Mouse (Mus musculus) neural tube, embryonic 12.5 days (tissue): ENCODE data around the gene Phactr4. TPM values are rescaled to one million over a fixed set of nuclear protein-coding genes. Genes with fewer than 3 reads are reported as not detected.

Experiments used
- ATAC-seq: fragments of 200-750 bp; cut with Nextera tagmentation; 2 replicates; pipeline ENCODE4 v1.8.0; 2017; ENCODE audit warnings: low read depth, mild to moderate bottlenecking, moderate TSS enrichment, moderate library complexity; ENCODE audit not compliant: low FRiP score
- H3K27ac ChIP-seq: fragments of 300-500 bp; sonication (generic); 2 replicates; pipeline ENCODE4 v1.5.1; 2016
- H3K27me3 ChIP-seq: fragments of 300-500 bp; sonication (generic); replicated peaks from 2 replicates; pipeline ENCODE4 v1.6.1; 2016; ENCODE audit warnings: mild to moderate bottlenecking
- H3K36me3 ChIP-seq: fragments of 300-500 bp; sonication (generic); 2 replicates; pipeline ENCODE4 v1.6.1; 2016; ENCODE audit warnings: mild to moderate bottlenecking
- H3K4me1 ChIP-seq: fragments of 300-500 bp; sonication (generic); 2 replicates; pipeline ENCODE4 v1.6.1; 2016
- H3K4me2 ChIP-seq: fragments of 300-500 bp; sonication (generic); replicated peaks from 2 replicates; pipeline ENCODE4 v1.6.1; 2016; ENCODE audit warnings: mild to moderate bottlenecking
- H3K4me3 ChIP-seq: fragments of 300-500 bp; sonication (generic); 2 replicates; pipeline ENCODE4 v1.5.1; 2016
- H3K9ac ChIP-seq: fragments of 300-500 bp; sonication (generic); 2 replicates; pipeline ENCODE4 v1.6.1; 2016; ENCODE audit warnings: mild to moderate bottlenecking
- H3K9me3 ChIP-seq: fragments of 300-500 bp; sonication (generic); 2 replicates; pipeline ENCODE4 v1.6.1; 2016; ENCODE audit warnings: mild to moderate bottlenecking
- WGBS: fragments of 180-500 bp; shearing (Covaris S2); methylation state at CpG from one replicate; pipeline ENCODE4 v1.1.7; 2016; 5-methylcytosine and 5-hydroxymethylcytosine counted together
- polyA plus RNA-seq: library from polyadenylated mRNA; unstranded; fragments of >200 nt; fragmentation: Nextera tagmentation; extraction: Ambion mirVana; gene quantifications from 2 replicates; pipeline ENCODE4 v1.2.1, GENCODE M21; 2016

Gene Phactr4
- polyA plus RNA-seq, 1 experiment from 2014 or later = 18.3 TPM

- no peak overlapping the region for H3K9ac ChIP-seq
- H3K27me3 ChIP-seq = no peaks in the 10 kb centered on the region
- 31% methylated on average over 12 of the region's 12 CpGs for WGBS
- peaks cover 45% of the 10 kb centered on the region for H3K36me3 ChIP-seq
- H3K4me3 ChIP-seq = no peak overlapping the region
- H3K9me3 ChIP-seq = no peaks in the 10 kb centered on the region
- no peak overlapping the region for H3K27ac ChIP-seq
- H3K4me2 ChIP-seq = no peak overlapping the region
- no peak for ATAC-seq
- peaks cover 9% of the 10 kb centered on the region; the same call in 1 of the 2 replicates for H3K4me1 ChIP-seq
These were observed 66.1 kb downstream of the Phactr4 start for GRCm38 (mm10) chr4:132356170-132356569.

GRCm38 (mm10) chr4:132355403-132355802 lies 66.9 kb downstream of the Phactr4 start:
- 83% methylated on average over 3 of the region's 3 CpGs for WGBS
- no peak overlapping the region for H3K27ac ChIP-seq
- H3K36me3 ChIP-seq = peaks cover 39% of the 10 kb centered on the region
- no peak for ATAC-seq
- no peak overlapping the region for H3K4me3 ChIP-seq
- H3K27me3 ChIP-seq = no peaks in the 10 kb centered on the region
- peaks cover 9% of the 10 kb centered on the region; the same call in 1 of the 2 replicates for H3K4me1 ChIP-seq
- no peak overlapping the region for H3K4me2 ChIP-seq
- no peaks in the 10 kb centered on the region for H3K9me3 ChIP-seq
- no peak overlapping the region for H3K9ac ChIP-seq

GRCm38 (mm10) chr4:132354571-132354970 lies 67.7 kb downstream of the Phactr4 start:
- H3K9ac ChIP-seq = no peak overlapping the region
- H3K36me3 ChIP-seq = peaks cover 32% of the 10 kb centered on the region
- H3K4me2 ChIP-seq = no peak overlapping the region
- H3K27me3 ChIP-seq = no peaks in the 10 kb centered on the region
- H3K27ac ChIP-seq = no peak overlapping the region
- no peak overlapping the region for H3K4me3 ChIP-seq
- no peaks in the 10 kb centered on the region for H3K9me3 ChIP-seq
- WGBS = 91% methylated on average over 4 of the region's 4 CpGs
- no peak for ATAC-seq
- peaks cover 9% of the 10 kb centered on the region; the same call in 1 of the 2 replicates for H3K4me1 ChIP-seq

GRCm38 (mm10) chr4:132353481-132353885 lies 68.8 kb downstream of the Phactr4 start, which contains the start of gene Rcc1:
Gene Rcc1 (minus strand): TSS chr4:132353605.
- Histone ChIP-seq H3K4me1 (peaks cover 9% of the 10 kb centered on the region; the same call in 1 of the 2 replicates), H3K4me2 (peak within 1 kb of the TSS; percentile 86), H3K4me3 (peak within 1 kb of the TSS; percentile 78), H3K27ac (peak within 1 kb of the TSS; percentile 80), H3K9ac (peak within 1 kb of the TSS; percentile 82), H3K27me3 (no peaks in the 10 kb centered on the region), H3K36me3 (peaks cover 23% of the 10 kb centered on the region), H3K9me3 (no peaks in the 10 kb centered on the region)
- under 1% methylated on average over 31 of the region's 31 CpGs for WGBS
- ATAC-seq = peak; percentile 79

GRCm38 (mm10) chr4:132352739-132353138 lies 69.5 kb downstream of the Phactr4 start:
- no peaks in the 10 kb centered on the region for H3K27me3 ChIP-seq
- no peak for ATAC-seq
- H3K9me3 ChIP-seq = no peaks in the 10 kb centered on the region
- peaks cover 9% of the 10 kb centered on the region; the same call in 1 of the 2 replicates for H3K4me1 ChIP-seq
- WGBS = under 1% methylated on average over 14 of the region's 14 CpGs
- peaks cover 17% of the 10 kb centered on the region for H3K36me3 ChIP-seq
- 0 out of 2 replicates have a peak overlapping the region, but pooled peaks have one; percentile 80 for H3K27ac ChIP-seq
- peak overlapping the region; percentile 86 for H3K4me2 ChIP-seq
- peak overlapping the region; percentile 82 for H3K9ac ChIP-seq
- H3K4me3 ChIP-seq = peak overlapping the region; percentile 78

- Histone ChIP-seq H3K9ac (no peak overlapping the region), H3K4me1 (peaks cover 9% of the 10 kb centered on the region; the same call in 1 of the 2 replicates), H3K36me3 (peaks cover 5% of the 10 kb centered on the region; the same call in 1 of the 2 replicates), H3K4me2 (peak overlapping the region; percentile 86), H3K4me3 (no peak overlapping the region), H3K27ac (no peak overlapping the region), H3K9me3 (no peaks in the 10 kb centered on the region), H3K27me3 (no peaks in the 10 kb centered on the region)
- no peak for ATAC-seq
- 50% methylated on average over 1 of the region's 1 CpGs for WGBS
These were observed 70.9 kb downstream of the Phactr4 start for GRCm38 (mm10) chr4:132351401-132351800.

- H3K4me2 ChIP-seq = no peak overlapping the region
- no peak for ATAC-seq
- no peaks in the 10 kb centered on the region for H3K9me3 ChIP-seq
- H3K4me1 ChIP-seq = peaks cover 9% of the 10 kb centered on the region; the same call in 1 of the 2 replicates
- no peak overlapping the region for H3K27ac ChIP-seq
- 60% methylated on average over 3 of the region's 3 CpGs for WGBS
- H3K36me3 ChIP-seq = no peaks in the 10 kb centered on the region
- no peak overlapping the region for H3K9ac ChIP-seq
- no peaks in the 10 kb centered on the region for H3K27me3 ChIP-seq
- no peak overlapping the region for H3K4me3 ChIP-seq
These were observed 71.4 kb downstream of the Phactr4 start for GRCm38 (mm10) chr4:132350854-132351253.

GRCm38 (mm10) chr4:132350123-132350740 lies 72.1 kb downstream of the Phactr4 start:
- no peak overlapping the region for H3K4me2 ChIP-seq
- H3K4me1 ChIP-seq = peaks cover 9% of the 10 kb centered on the region; the same call in 1 of the 2 replicates
- ATAC-seq = no peak
- no peaks in the 10 kb centered on the region for H3K9me3 ChIP-seq
- 40% methylated on average over 2 of the region's 2 CpGs for WGBS
- H3K36me3 ChIP-seq = no peaks in the 10 kb centered on the region
- H3K27ac ChIP-seq = no peak overlapping the region
- no peaks in the 10 kb centered on the region for H3K27me3 ChIP-seq
- no peak overlapping the region for H3K9ac ChIP-seq
- no peak overlapping the region for H3K4me3 ChIP-seq

GRCm38 (mm10) chr4:132349495-132350122 lies 72.7 kb downstream of the Phactr4 start:
- H3K27ac ChIP-seq = no peak overlapping the region
- H3K36me3 ChIP-seq = no peaks in the 10 kb centered on the region
- H3K9ac ChIP-seq = no peak overlapping the region
- no peak for ATAC-seq
- H3K4me1 ChIP-seq = peaks cover 14% of the 10 kb centered on the region
- WGBS = 59% methylated on average over 3 of the region's 3 CpGs
- no peaks in the 10 kb centered on the region for H3K9me3 ChIP-seq
- H3K27me3 ChIP-seq = no peaks in the 10 kb centered on the region
- H3K4me2 ChIP-seq = no peak overlapping the region
- H3K4me3 ChIP-seq = no peak overlapping the region

GRCm38 (mm10) chr4:132346661-132347060 lies 75.6 kb downstream of the Phactr4 start:
- ATAC-seq = no peak
- Histone ChIP-seq H3K9me3 (no peaks in the 10 kb centered on the region), H3K36me3 (no peaks in the 10 kb centered on the region), H3K4me2 (no peak overlapping the region), H3K4me1 (peaks cover 21% of the 10 kb centered on the region), H3K4me3 (no peak overlapping the region), H3K27me3 (no peaks in the 10 kb centered on the region), H3K9ac (no peak overlapping the region), H3K27ac (no peak overlapping the region)
- 66% methylated on average over 3 of the region's 3 CpGs for WGBS

GRCm38 (mm10) chr4:132346261-132346660 lies 76.0 kb downstream of the Phactr4 start:
- no peak for ATAC-seq
- Histone ChIP-seq H3K4me1 (peaks cover 21% of the 10 kb centered on the region), H3K9me3 (no peaks in the 10 kb centered on the region), H3K36me3 (0 out of 2 replicates have a peak, but pooled peaks cover 2% of the 10 kb centered on the region), H3K4me3 (no peak overlapping the region), H3K4me2 (no peak overlapping the region), H3K9ac (no peak overlapping the region), H3K27me3 (no peaks in the 10 kb centered on the region), H3K27ac (no peak overlapping the region)
- WGBS = 84% methylated on average over 4 of the region's 4 CpGs

GRCm38 (mm10) chr4:132345843-132346212 lies 76.5 kb downstream of the Phactr4 start:
- Histone ChIP-seq H3K4me3 (no peak overlapping the region; the same call in 1 of the 2 replicates), H3K36me3 (0 out of 2 replicates have a peak, but pooled peaks cover 2% of the 10 kb centered on the region), H3K9me3 (no peaks in the 10 kb centered on the region), H3K27me3 (no peaks in the 10 kb centered on the region), H3K4me1 (peaks cover 21% of the 10 kb centered on the region), H3K9ac (no peak overlapping the region), H3K4me2 (no peak overlapping the region), H3K27ac (no peak overlapping the region)
- peak; percentile 21; the same call in 1 of the 2 replicates for ATAC-seq
- WGBS = 51% methylated on average over 5 of the region's 5 CpGs
